18 mouse cellular contexts compared by ENCODE assay signal in genomic region chr9:40374992-40375391, GRCm38 (mm10).
DNase-seq lines count a peak whose midpoint lies in the region; ATAC-seq lines count a peak whose summit lies in the region.
"Had no signal": no experiment of that assay in that cellular context is flagged by ENCODE, and none has a peak within 500 bp of the region (broad histone marks: within the 10 kb centered on the region; RNA-seq: fewer than 3 reads in every experiment).

No protein-coding gene starts in this region.

- 36% methylated on average over 3 of the region's 5 CpGs for WGBS in embryonic facial prominence, embryonic 13.5 days
- 40% methylated on average over 5 of the region's 5 CpGs for WGBS in embryonic facial prominence, embryonic 10.5 days
- 51% methylated on average over 3 of the region's 5 CpGs for WGBS in neural tube, embryonic 12.5 days
- WGBS in midbrain, embryonic 11.5 days: 31% methylated on average over 4 of the region's 5 CpGs
- WGBS in neural tube, embryonic 15.5 days: 46% methylated on average over 4 of the region's 5 CpGs
- 45% methylated on average over 4 of the region's 5 CpGs for WGBS in heart, embryonic 10.5 days

- H3K27ac ChIP-seq in embryonic facial prominence, embryonic 13.5 days: peak overlapping the region; percentile 22; the same call in 1 of the 2 replicates
- no peak overlapping the region for H3K27ac ChIP-seq in embryonic facial prominence, embryonic 10.5 days (replicated peaks)
- no peak overlapping the region for H3K27ac ChIP-seq in neural tube, embryonic 12.5 days
- H3K27ac ChIP-seq in midbrain, embryonic 11.5 days (ENCODE audit: low read depth, low read length): no peak overlapping the region
- no peak overlapping the region for H3K27ac ChIP-seq in neural tube, embryonic 15.5 days (replicated peaks)
- no peak overlapping the region for H3K27ac ChIP-seq in heart, embryonic 10.5 days
- H3K27ac ChIP-seq: embryonic facial prominence, embryonic 15.5 days; kidney, embryonic 15.5 days; limb, embryonic 10.5 days; macrophage had no signal

- no peak overlapping the region for H3K9ac ChIP-seq in embryonic facial prominence, embryonic 13.5 days
- H3K9ac ChIP-seq in neural tube, embryonic 12.5 days: no peak overlapping the region
- H3K9ac ChIP-seq in midbrain, embryonic 11.5 days (ENCODE audit: low read length): 0 out of 2 replicates have a peak overlapping the region, but pooled peaks have one; percentile 1
- H3K9ac ChIP-seq in neural tube, embryonic 15.5 days (replicated peaks): no peak overlapping the region
- H3K9ac ChIP-seq: embryonic facial prominence, embryonic 15.5 days; kidney, embryonic 15.5 days; lung, embryonic 14.5 days had no signal

- no peak overlapping the region; the same call in 1 of the 2 replicates for H3K4me2 ChIP-seq in embryonic facial prominence, embryonic 13.5 days
- peak overlapping the region; percentile 5; the same call in 1 of the 2 replicates for H3K4me2 ChIP-seq in neural tube, embryonic 12.5 days (replicated peaks)
- no peak overlapping the region for H3K4me2 ChIP-seq in midbrain, embryonic 11.5 days
- peak overlapping the region; percentile 59 for H3K4me2 ChIP-seq in neural tube, embryonic 15.5 days
- H3K4me2 ChIP-seq: embryonic facial prominence, embryonic 15.5 days; heart, embryonic 11.5 days; lung, embryonic 14.5 days had no signal

- ATAC-seq in embryonic facial prominence, embryonic 13.5 days (ENCODE audit: insufficient number of reproducible peaks, insufficient read depth, low FRiP score, low TSS enrichment, low read depth): no peak
- no peak for ATAC-seq in neural tube, embryonic 12.5 days (ENCODE audit: low FRiP score, low read depth)
- no peak for ATAC-seq in midbrain, embryonic 11.5 days (ENCODE audit: low FRiP score)
- no peak for ATAC-seq in neural tube, embryonic 15.5 days (ENCODE audit: low FRiP score)

- H3K27me3 ChIP-seq in embryonic facial prominence, embryonic 13.5 days: no peaks in the 10 kb centered on the region
- peaks cover 12% of the 10 kb centered on the region; the same call in 1 of the 2 replicates for H3K27me3 ChIP-seq in embryonic facial prominence, embryonic 10.5 days (replicated peaks; ENCODE audit: low read depth, poor library complexity, severe bottlenecking)
- no peaks in the 10 kb centered on the region for H3K27me3 ChIP-seq in neural tube, embryonic 12.5 days (replicated peaks)
- no peaks in the 10 kb centered on the region for H3K27me3 ChIP-seq in midbrain, embryonic 11.5 days (ENCODE audit: control insufficient read depth, insufficient read depth, low read length)
- no peaks in the 10 kb centered on the region for H3K27me3 ChIP-seq in neural tube, embryonic 15.5 days (replicated peaks)
- 0 out of 2 replicates have a peak, but pooled peaks cover 9% of the 10 kb centered on the region for H3K27me3 ChIP-seq in heart, embryonic 10.5 days (ENCODE audit: insufficient read depth, poor library complexity, severe bottlenecking)
- H3K27me3 ChIP-seq: embryonic facial prominence, embryonic 15.5 days; kidney, embryonic 15.5 days had no signal

- H3K36me3 ChIP-seq in embryonic facial prominence, embryonic 13.5 days: no peaks in the 10 kb centered on the region
- H3K36me3 ChIP-seq in embryonic facial prominence, embryonic 10.5 days (replicated peaks): no peaks in the 10 kb centered on the region
- no peaks in the 10 kb centered on the region for H3K36me3 ChIP-seq in neural tube, embryonic 12.5 days
- no peaks in the 10 kb centered on the region for H3K36me3 ChIP-seq in midbrain, embryonic 11.5 days (ENCODE audit: control insufficient read depth, insufficient read depth, low read length)
- no peaks in the 10 kb centered on the region for H3K36me3 ChIP-seq in neural tube, embryonic 15.5 days
- no peaks in the 10 kb centered on the region for H3K36me3 ChIP-seq in heart, embryonic 10.5 days
- H3K36me3 ChIP-seq: embryonic facial prominence, embryonic 15.5 days; kidney, embryonic 15.5 days; limb, embryonic 10.5 days had no signal

- H3K9me3 ChIP-seq in embryonic facial prominence, embryonic 13.5 days: no peaks in the 10 kb centered on the region
- no peaks in the 10 kb centered on the region for H3K9me3 ChIP-seq in embryonic facial prominence, embryonic 10.5 days
- H3K9me3 ChIP-seq in neural tube, embryonic 12.5 days: no peaks in the 10 kb centered on the region
- no peaks in the 10 kb centered on the region for H3K9me3 ChIP-seq in midbrain, embryonic 11.5 days (ENCODE audit: control insufficient read depth, low read length)
- H3K9me3 ChIP-seq in neural tube, embryonic 15.5 days (replicated peaks): no peaks in the 10 kb centered on the region
- no peaks in the 10 kb centered on the region for H3K9me3 ChIP-seq in heart, embryonic 10.5 days
- H3K9me3 ChIP-seq: embryonic facial prominence, embryonic 15.5 days; kidney, embryonic 15.5 days; limb, embryonic 10.5 days had no signal

- peaks cover 26% of the 10 kb centered on the region for H3K4me1 ChIP-seq in embryonic facial prominence, embryonic 13.5 days
- peaks cover 34% of the 10 kb centered on the region for H3K4me1 ChIP-seq in embryonic facial prominence, embryonic 10.5 days
- peaks cover 23% of the 10 kb centered on the region for H3K4me1 ChIP-seq in neural tube, embryonic 12.5 days
- peaks cover 10% of the 10 kb centered on the region for H3K4me1 ChIP-seq in midbrain, embryonic 11.5 days (ENCODE audit: control insufficient read depth, insufficient read depth, low read length)
- peaks cover 37% of the 10 kb centered on the region for H3K4me1 ChIP-seq in neural tube, embryonic 15.5 days
- peaks cover 36% of the 10 kb centered on the region for H3K4me1 ChIP-seq in heart, embryonic 10.5 days

- DNase-seq in embryonic facial prominence, embryonic 10.5 days (ENCODE audit: low spot score): no peak
- no peak for DNase-seq in neural tube, embryonic 10.5 days (ENCODE audit: extremely low spot score, low spot score)
- no peak for DNase-seq in midbrain, embryonic 11.5 days (ENCODE audit: low spot score, missing footprints)
- no peak for DNase-seq in heart, embryonic 10.5 days (ENCODE audit: low spot score)
- DNase-seq in urinary bladder, postnatal 25 days (ENCODE audit: low spot score): no peak
- DNase-seq: adrenal gland, postnatal 10 days; cerebellum, adult 8-10 months; heart, postnatal 14 days; lung, embryonic 14.5 days; thymus, adult 2 months had no signal

- H3K4me3 ChIP-seq in embryonic facial prominence, embryonic 13.5 days: no peak overlapping the region
- no peak overlapping the region for H3K4me3 ChIP-seq in embryonic facial prominence, embryonic 10.5 days
- H3K4me3 ChIP-seq in neural tube, embryonic 12.5 days: no peak overlapping the region
- no peak overlapping the region for H3K4me3 ChIP-seq in midbrain, embryonic 11.5 days (ENCODE audit: low read depth, low read length)
- no peak overlapping the region for H3K4me3 ChIP-seq in neural tube, embryonic 15.5 days (replicated peaks)
- no peak overlapping the region for H3K4me3 ChIP-seq in heart, embryonic 10.5 days
- H3K4me3 ChIP-seq: embryonic facial prominence, embryonic 15.5 days; kidney, embryonic 15.5 days; limb, embryonic 10.5 days had no signal

Comparison
In these comparisons a context has a peak if more than half of its experiments do, and no peak if none do; other contexts are left out.
1. H3K4me2 ChIP-seq: peak in neural tube, embryonic 12.5 days (single experiment) and neural tube, embryonic 15.5 days (single experiment); none in embryonic facial prominence, embryonic 13.5 days (single experiment) and midbrain, embryonic 11.5 days (single experiment).